Mouse (Mus musculus): ENCODE results near the gene Osbpl9.

The Osbpl9 gene

DNA sequence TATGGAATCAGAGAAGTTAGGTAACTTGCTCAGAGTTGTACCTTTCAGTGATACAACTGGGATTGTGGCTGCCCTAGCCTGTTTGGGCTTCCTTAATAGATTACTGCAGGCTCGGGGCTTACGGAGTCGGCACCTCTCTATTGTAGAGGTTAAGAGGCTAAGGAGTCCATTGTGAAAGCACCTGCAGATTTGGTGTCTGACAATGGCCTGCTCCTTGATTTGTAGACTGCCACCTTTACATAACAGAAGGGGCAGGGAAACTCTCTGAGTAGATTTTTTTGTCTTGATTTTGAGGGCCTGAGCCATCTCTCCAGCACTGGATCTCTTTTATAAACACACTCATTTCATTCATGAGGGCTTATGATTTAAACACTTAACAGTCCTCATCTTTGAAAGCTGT lies 175.5 kb downstream of the Osbpl9 start:
- no peak for DNase-seq

DNA sequence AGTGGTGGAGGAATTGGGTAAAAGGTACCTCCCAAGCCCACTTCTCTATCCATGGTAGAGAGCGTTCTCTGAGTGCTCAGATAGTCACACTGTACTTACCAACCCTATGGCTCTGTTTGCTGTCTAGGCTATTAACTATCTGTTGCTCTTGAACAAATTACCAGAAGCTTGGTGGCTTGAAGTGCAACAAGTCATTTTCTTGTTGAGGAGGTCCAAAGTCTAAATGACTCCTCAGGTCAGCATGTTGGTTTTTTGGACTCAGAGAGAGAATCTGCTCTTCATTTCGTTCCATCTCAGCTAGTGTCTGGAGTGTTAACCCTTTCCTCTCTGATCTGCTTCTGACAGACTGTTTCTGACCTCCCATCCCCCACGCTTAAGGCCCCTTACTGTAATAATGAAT lies 177.0 kb downstream of the Osbpl9 start:
- DNase-seq, result no peak

DNA sequence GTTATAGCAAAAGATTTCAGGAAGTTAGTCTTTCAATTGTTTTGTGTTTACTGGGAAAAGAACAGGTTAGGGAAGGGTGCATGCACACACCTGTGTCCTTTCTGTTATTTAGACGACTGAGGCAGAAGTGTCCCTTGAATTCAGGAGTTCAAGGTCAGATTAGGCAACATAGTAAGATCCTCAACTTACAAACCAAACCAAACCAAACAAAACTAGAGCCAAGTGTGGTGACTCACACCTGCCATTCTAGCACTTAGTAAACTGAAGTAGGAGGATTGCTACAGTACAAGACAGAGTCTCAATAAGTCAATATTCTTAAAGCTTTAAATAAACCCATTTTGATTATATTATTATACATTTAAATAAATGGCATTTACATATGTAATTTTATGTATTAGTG lies 180.1 kb downstream of the Osbpl9 start:
- no peak for DNase-seq

DNA sequence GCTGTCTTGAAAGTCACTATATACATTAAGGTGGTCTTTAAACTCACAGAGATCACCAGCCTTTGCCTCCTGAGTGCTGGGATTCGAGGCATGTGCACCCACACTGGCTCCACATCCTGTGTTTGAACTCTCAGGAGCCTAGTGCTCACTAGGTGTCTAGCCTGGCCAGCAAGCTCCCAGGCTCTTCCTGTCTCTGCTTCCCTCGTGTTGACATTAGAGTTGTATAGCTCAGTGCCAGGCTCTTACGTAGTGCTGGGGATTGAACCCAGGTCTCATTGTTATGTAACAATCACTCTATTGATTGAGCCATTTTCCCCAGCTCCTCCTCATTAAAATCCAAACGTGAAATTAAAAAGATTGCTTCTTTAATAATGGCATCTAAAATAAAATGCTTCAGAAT lies 182.8 kb downstream of the Osbpl9 start:
- DNase-seq, result no peak

DNA sequence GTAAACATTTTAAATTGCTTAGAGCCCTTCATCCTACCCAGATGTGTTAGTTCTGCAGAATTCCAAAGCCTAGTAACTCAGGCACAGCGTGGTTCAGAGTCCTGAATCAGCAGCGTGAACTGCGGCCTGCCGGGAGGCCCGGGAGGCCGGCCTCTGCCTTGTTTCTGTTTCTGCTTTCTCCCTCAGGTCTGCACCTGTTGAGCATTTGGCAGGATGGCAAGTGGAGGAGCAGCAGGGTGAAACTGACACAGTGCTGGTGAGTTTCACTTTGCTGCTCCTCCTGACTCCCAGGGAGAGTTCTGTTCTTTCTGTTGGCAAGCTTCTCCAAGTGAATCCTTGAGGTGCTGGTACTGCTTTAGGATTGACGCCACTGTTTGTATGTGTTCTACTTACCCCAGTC lies 184.6 kb downstream of the Osbpl9 start:
- peak; percentile 18 to 37 for DNase-seq

DNA sequence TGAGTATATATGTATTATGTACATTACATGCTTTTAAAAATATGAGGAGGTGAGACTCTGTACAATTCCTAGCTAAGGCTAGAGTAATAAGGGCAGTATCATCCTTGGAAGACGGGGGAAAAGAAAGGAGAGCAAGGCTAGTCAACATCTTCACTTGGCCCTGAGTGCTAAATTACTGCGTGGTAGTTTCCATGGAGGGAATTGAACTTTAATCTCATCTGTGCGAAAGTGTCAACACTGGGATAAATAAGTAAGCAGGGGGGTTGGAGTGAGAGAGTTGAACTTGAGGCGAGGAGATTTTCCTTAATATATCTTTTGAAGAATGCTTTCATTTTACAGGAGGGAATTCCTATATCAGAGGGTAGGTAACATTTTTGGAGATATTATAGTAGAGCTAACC lies 188.0 kb downstream of the Osbpl9 start:
- no peak for DNase-seq
